Mouse (Mus musculus): ENCODE data around the gene Usp42. TPM values are rescaled to one million over a fixed set of nuclear protein-coding genes. Genes with fewer than 3 reads are reported as not detected.

Usp42 gene
- polyA plus RNA-seq, 1 experiment from 2014 or later = 2.9 TPM

- Histone ChIP-seq H3K4me1 (ENCODE audit: control insufficient read depth, low read depth, low read length) (peaks cover 29% of the 10 kb centered on the region), H3K36me3 (ENCODE audit: control insufficient read depth, insufficient read depth) (0 out of 2 replicates have a peak, but pooled peaks cover 3% of the 10 kb centered on the region), H3K27me3 (ENCODE audit: control insufficient read depth, insufficient read depth, low read depth, low read length) (no peaks in the 10 kb centered on the region), H3K4me2 (ENCODE audit: low read depth, low read length) (no peak overlapping the region), H3K9me3 (replicated peaks; ENCODE audit: control insufficient read depth, low read length) (no peaks in the 10 kb centered on the region), H3K9ac (ENCODE audit: low read depth, low read length) (no peak overlapping the region), H3K27ac (ENCODE audit: low read length) (no peak overlapping the region), H3K4me3 (ENCODE audit: low read depth, low read length) (no peak overlapping the region)
- no peak for ATAC-seq (ENCODE audit: low read depth)
- WGBS (ENCODE audit: insufficient replicate concordance) = 30% methylated on average over 6 of the region's 6 CpGs
Measured at GRCm38 (mm10) chr5:143679654-143680053, 52.4 kb downstream of the Usp42 start.

GRCm38 (mm10) chr5:143678634-143679271 lies 53.3 kb downstream of the Usp42 start:
- 51% methylated on average over 6 of the region's 6 CpGs for WGBS (ENCODE audit: insufficient replicate concordance)
- no peak for ATAC-seq (ENCODE audit: low read depth)
- Histone ChIP-seq H3K4me3 (ENCODE audit: low read depth, low read length) (no peak overlapping the region), H3K4me2 (ENCODE audit: low read depth, low read length) (no peak overlapping the region), H3K9me3 (replicated peaks; ENCODE audit: control insufficient read depth, low read length) (no peaks in the 10 kb centered on the region), H3K4me1 (ENCODE audit: control insufficient read depth, low read depth, low read length) (peaks cover 34% of the 10 kb centered on the region), H3K9ac (ENCODE audit: low read depth, low read length) (no peak overlapping the region), H3K27ac (ENCODE audit: low read length) (0 out of 2 replicates have a peak overlapping the region, but pooled peaks have one; percentile 39), H3K27me3 (ENCODE audit: control insufficient read depth, insufficient read depth, low read depth, low read length) (no peaks in the 10 kb centered on the region), H3K36me3 (ENCODE audit: control insufficient read depth, insufficient read depth) (no peaks in the 10 kb centered on the region)

- ATAC-seq (ENCODE audit: low read depth) = no peak
- Histone ChIP-seq H3K9me3 (replicated peaks; ENCODE audit: control insufficient read depth, low read length) (no peaks in the 10 kb centered on the region), H3K27ac (ENCODE audit: low read length) (no peak overlapping the region), H3K27me3 (ENCODE audit: control insufficient read depth, insufficient read depth, low read depth, low read length) (no peaks in the 10 kb centered on the region), H3K4me1 (ENCODE audit: control insufficient read depth, low read depth, low read length) (peaks cover 45% of the 10 kb centered on the region), H3K36me3 (ENCODE audit: control insufficient read depth, insufficient read depth) (no peaks in the 10 kb centered on the region), H3K4me2 (ENCODE audit: low read depth, low read length) (no peak overlapping the region), H3K4me3 (ENCODE audit: low read depth, low read length) (no peak overlapping the region), H3K9ac (ENCODE audit: low read depth, low read length) (no peak overlapping the region)
- 83% methylated on average over 4 of the region's 4 CpGs for WGBS (ENCODE audit: insufficient replicate concordance)
Measured at GRCm38 (mm10) chr5:143677363-143677762, 54.7 kb downstream of the Usp42 start.

GRCm38 (mm10) chr5:143676218-143676985 lies 55.7 kb downstream of the Usp42 start:
- no peaks in the 10 kb centered on the region for H3K27me3 ChIP-seq (ENCODE audit: control insufficient read depth, insufficient read depth, low read depth, low read length)
- H3K36me3 ChIP-seq (ENCODE audit: control insufficient read depth, insufficient read depth) = no peaks in the 10 kb centered on the region
- peaks cover 45% of the 10 kb centered on the region for H3K4me1 ChIP-seq (ENCODE audit: control insufficient read depth, low read depth, low read length)
- H3K4me3 ChIP-seq (ENCODE audit: low read depth, low read length) = no peak overlapping the region
- 0 out of 2 replicates have a peak overlapping the region, but pooled peaks have one; percentile 5 for H3K27ac ChIP-seq (ENCODE audit: low read length)
- no peak overlapping the region for H3K4me2 ChIP-seq (ENCODE audit: low read depth, low read length)
- ATAC-seq (ENCODE audit: low read depth) = no peak
- 57% methylated on average over 5 of the region's 5 CpGs for WGBS (ENCODE audit: insufficient replicate concordance)
- H3K9ac ChIP-seq (ENCODE audit: low read depth, low read length) = no peak overlapping the region
- no peaks in the 10 kb centered on the region for H3K9me3 ChIP-seq (replicated peaks; ENCODE audit: control insufficient read depth, low read length)

- H3K9ac ChIP-seq (ENCODE audit: low read depth, low read length) = no peak overlapping the region
- no peak overlapping the region for H3K27ac ChIP-seq (ENCODE audit: low read length)
- no peak for ATAC-seq (ENCODE audit: low read depth)
- 28% methylated on average over 5 of the region's 5 CpGs for WGBS (ENCODE audit: insufficient replicate concordance)
- no peak overlapping the region for H3K4me2 ChIP-seq (ENCODE audit: low read depth, low read length)
- H3K27me3 ChIP-seq (ENCODE audit: control insufficient read depth, insufficient read depth, low read depth, low read length) = no peaks in the 10 kb centered on the region
- H3K36me3 ChIP-seq (ENCODE audit: control insufficient read depth, insufficient read depth) = no peaks in the 10 kb centered on the region
- peaks cover 52% of the 10 kb centered on the region for H3K4me1 ChIP-seq (ENCODE audit: control insufficient read depth, low read depth, low read length)
- no peaks in the 10 kb centered on the region for H3K9me3 ChIP-seq (replicated peaks; ENCODE audit: control insufficient read depth, low read length)
- no peak overlapping the region for H3K4me3 ChIP-seq (ENCODE audit: low read depth, low read length)
Measured at GRCm38 (mm10) chr5:143674576-143674975, 57.5 kb downstream of the Usp42 start.

- Histone ChIP-seq H3K9me3 (replicated peaks; ENCODE audit: control insufficient read depth, low read length) (no peaks in the 10 kb centered on the region), H3K36me3 (ENCODE audit: control insufficient read depth, insufficient read depth) (no peaks in the 10 kb centered on the region), H3K4me2 (ENCODE audit: low read depth, low read length) (no peak overlapping the region), H3K4me1 (ENCODE audit: control insufficient read depth, low read depth, low read length) (peaks cover 33% of the 10 kb centered on the region), H3K27ac (ENCODE audit: low read length) (no peak overlapping the region), H3K4me3 (ENCODE audit: low read depth, low read length) (no peak overlapping the region), H3K9ac (ENCODE audit: low read depth, low read length) (no peak overlapping the region), H3K27me3 (ENCODE audit: control insufficient read depth, insufficient read depth, low read depth, low read length) (no peaks in the 10 kb centered on the region)
- ATAC-seq (ENCODE audit: low read depth) = no peak
- 82% methylated on average over 6 of the region's 6 CpGs for WGBS (ENCODE audit: insufficient replicate concordance)
Measured at GRCm38 (mm10) chr5:143670740-143671415, 61.2 kb downstream of the Usp42 start.

GRCm38 (mm10) chr5:143669839-143670238 lies 62.2 kb downstream of the Usp42 start:
- Histone ChIP-seq H3K4me3 (ENCODE audit: low read depth, low read length) (no peak overlapping the region), H3K4me2 (ENCODE audit: low read depth, low read length) (no peak overlapping the region), H3K4me1 (ENCODE audit: control insufficient read depth, low read depth, low read length) (peaks cover 37% of the 10 kb centered on the region), H3K27me3 (ENCODE audit: control insufficient read depth, insufficient read depth, low read depth, low read length) (no peaks in the 10 kb centered on the region), H3K9ac (ENCODE audit: low read depth, low read length) (no peak overlapping the region), H3K36me3 (ENCODE audit: control insufficient read depth, insufficient read depth) (no peaks in the 10 kb centered on the region), H3K9me3 (replicated peaks; ENCODE audit: control insufficient read depth, low read length) (no peaks in the 10 kb centered on the region), H3K27ac (ENCODE audit: low read length) (0 out of 2 replicates have a peak overlapping the region, but pooled peaks have one; percentile 23)
- 14% methylated on average over 2 of the region's 2 CpGs for WGBS (ENCODE audit: insufficient replicate concordance)
- ATAC-seq (ENCODE audit: low read depth) = no peak

- Histone ChIP-seq H3K4me2 (ENCODE audit: low read depth, low read length) (no peak overlapping the region), H3K9me3 (replicated peaks; ENCODE audit: control insufficient read depth, low read length) (no peaks in the 10 kb centered on the region), H3K4me3 (ENCODE audit: low read depth, low read length) (no peak overlapping the region), H3K4me1 (ENCODE audit: control insufficient read depth, low read depth, low read length) (peaks cover 37% of the 10 kb centered on the region), H3K27me3 (ENCODE audit: control insufficient read depth, insufficient read depth, low read depth, low read length) (no peaks in the 10 kb centered on the region), H3K36me3 (ENCODE audit: control insufficient read depth, insufficient read depth) (no peaks in the 10 kb centered on the region), H3K27ac (ENCODE audit: low read length) (0 out of 2 replicates have a peak overlapping the region, but pooled peaks have one; percentile 23), H3K9ac (ENCODE audit: low read depth, low read length) (no peak overlapping the region)
- no peak for ATAC-seq (ENCODE audit: low read depth)
- WGBS (ENCODE audit: insufficient replicate concordance) = 43% methylated on average over 2 of the region's 2 CpGs
Measured at GRCm38 (mm10) chr5:143669393-143669792, 62.7 kb downstream of the Usp42 start.
